Mouse (Mus musculus): Measurements from ENCODE around the gene Zfp553.

Zfp553 gene

GRCm38 (mm10) chr7:127232622-127233367 is at the start of gene Zfp553, which contains the start of gene Sept1:
TSS of gene Zfp553 (plus strand) at chr7:127233061.
TSS of gene Sept1 (minus strand) at chr7:127233130.
- DNase-seq (ENCODE audit: low spot score), result peak; percentile 76

GRCm38 (mm10) chr7:127183345-127183744 is 49.5 kb upstream of the Zfp553 start:
- DNase-seq (ENCODE audit: low spot score), result no peak

GRCm38 (mm10) chr7:127183828-127184227 is 49.0 kb upstream of the Zfp553 start:
- no peak for DNase-seq (ENCODE audit: low spot score)

GRCm38 (mm10) chr7:127184720-127185119 is 48.1 kb upstream of the Zfp553 start:
- DNase-seq (ENCODE audit: low spot score), result no peak

- no peak for DNase-seq (ENCODE audit: low spot score)
These were observed 47.3 kb upstream of the Zfp553 start for GRCm38 (mm10) chr7:127185601-127186000.

- no peak for DNase-seq (ENCODE audit: low spot score)
These were observed 45.5 kb upstream of the Zfp553 start for GRCm38 (mm10) chr7:127187351-127187750.

GRCm38 (mm10) chr7:127188305-127189276 is 44.3 kb upstream of the Zfp553 start:
- DNase-seq (ENCODE audit: low spot score), result no peak

- DNase-seq (ENCODE audit: low spot score), result no peak
These were observed 42.2 kb upstream of the Zfp553 start for GRCm38 (mm10) chr7:127190672-127191071.

GRCm38 (mm10) chr7:127192989-127193388 is 39.9 kb upstream of the Zfp553 start:
- DNase-seq (ENCODE audit: low spot score), result no peak

- DNase-seq (ENCODE audit: low spot score), result no peak
These were observed 38.7 kb upstream of the Zfp553 start for GRCm38 (mm10) chr7:127194011-127194632.

GRCm38 (mm10) chr7:127194633-127195029 is 38.2 kb upstream of the Zfp553 start:
- DNase-seq (ENCODE audit: low spot score), result no peak

- DNase-seq (ENCODE audit: low spot score), result peak; percentile 87
These were observed 37.1 kb upstream of the Zfp553 start, which contains the start of gene Cd2bp2 for GRCm38 (mm10) chr7:127195544-127196295. TSS of gene Cd2bp2 (minus strand) at chr7:127196050.

- no peak for DNase-seq (ENCODE audit: low spot score)
These were observed 36.4 kb upstream of the Zfp553 start for GRCm38 (mm10) chr7:127196484-127196883.

- no peak for DNase-seq (ENCODE audit: low spot score)
These were observed 26.3 kb upstream of the Zfp553 start for GRCm38 (mm10) chr7:127206606-127207005.

- peak; percentile 26 for DNase-seq (ENCODE audit: low spot score)
These were observed 25.2 kb upstream of the Zfp553 start for GRCm38 (mm10) chr7:127207374-127208294.

GRCm38 (mm10) chr7:127208295-127208552 is 24.6 kb upstream of the Zfp553 start, which contains the start of gene Tbc1d10b:
TSS of gene Tbc1d10b (minus strand) at chr7:127208468.
- no peak for DNase-seq (ENCODE audit: low spot score)

- DNase-seq (ENCODE audit: low spot score), result peak; percentile 89
These were observed 24.1 kb upstream of the Zfp553 start, which contains the start of gene Mylpf for GRCm38 (mm10) chr7:127208553-127209438. TSS of gene Mylpf (plus strand) at chr7:127208890.

- DNase-seq (ENCODE audit: low spot score), result no peak
These were observed 23.0 kb upstream of the Zfp553 start for GRCm38 (mm10) chr7:127209851-127210250.

GRCm38 (mm10) chr7:127210266-127210665 is 22.6 kb upstream of the Zfp553 start:
- no peak for DNase-seq (ENCODE audit: low spot score)
